Mouse (Mus musculus) neural tube, embryonic 13.5 days (tissue): ENCODE measurements around the gene Morn1. TPM values are rescaled to one million over a fixed set of nuclear protein-coding genes. Genes with fewer than 3 reads are reported as not detected.

Experiments
- ATAC-seq: fragments of 200-750 bp; cut with Nextera tagmentation; 2 replicates; pipeline ENCODE4 v1.8.0; 2017; ENCODE audit warnings: low read depth, mild to moderate bottlenecking, moderate TSS enrichment, moderate library complexity
- H3K27ac ChIP-seq: fragments of 300-500 bp; sonication (generic); replicated peaks from 2 replicates; pipeline ENCODE4 v1.5.1; 2015; ENCODE audit warnings: moderate library complexity, mild to moderate bottlenecking, inconsistent platforms
- H3K27me3 ChIP-seq: fragments of 300-500 bp; sonication (generic); 2 replicates; pipeline ENCODE4 v1.6.1; 2015; ENCODE audit warnings: mild to moderate bottlenecking, inconsistent platforms
- H3K36me3 ChIP-seq: fragments of 300-500 bp; sonication (generic); 2 replicates; pipeline ENCODE4 v1.6.1; 2015; ENCODE audit warnings: mild to moderate bottlenecking, inconsistent platforms
- H3K4me1 ChIP-seq: fragments of 300-500 bp; sonication (generic); replicated peaks from 2 replicates; pipeline ENCODE4 v1.6.1; 2015; ENCODE audit warnings: inconsistent platforms
- H3K4me2 ChIP-seq: fragments of 300-500 bp; sonication (generic); 2 replicates; pipeline ENCODE4 v1.6.1; 2015; ENCODE audit warnings: inconsistent platforms, mild to moderate bottlenecking, moderate library complexity
- H3K4me3 ChIP-seq: fragments of 300-500 bp; sonication (generic); 2 replicates; pipeline ENCODE4 v1.5.1; 2015; ENCODE audit warnings: mild to moderate bottlenecking, inconsistent platforms
- H3K9ac ChIP-seq: fragments of 300-500 bp; sonication (generic); 2 replicates; pipeline ENCODE4 v1.6.1; 2015; ENCODE audit warnings: moderate library complexity, mild to moderate bottlenecking, inconsistent platforms
- H3K9me3 ChIP-seq: fragments of 300-500 bp; sonication (generic); 2 replicates; pipeline ENCODE4 v1.6.1; 2016; ENCODE audit warnings: inconsistent platforms
- WGBS: fragments of 180-500 bp; shearing (Covaris S2); methylation state at CpG from one replicate; pipeline ENCODE4 v1.1.7; 2015; 5-methylcytosine and 5-hydroxymethylcytosine counted together
- polyA plus RNA-seq: library from polyadenylated mRNA; unstranded; fragments of >200 nt; fragmentation: Nextera tagmentation; extraction: Ambion mirVana; gene quantifications from 2 replicates; pipeline ENCODE4 v1.2.1, GENCODE M21; 2015

Gene Morn1
- polyA plus RNA-seq, 1 experiment from 2014 or later: 5.7 TPM

- Histone ChIP-seq H3K36me3 (peaks cover 42% of the 10 kb centered on the region), H3K4me1 (peaks cover 43% of the 10 kb centered on the region), H3K27me3 (no peaks in the 10 kb centered on the region), H3K9ac (no peak overlapping the region), H3K9me3 (no peaks in the 10 kb centered on the region), H3K4me3 (no peak overlapping the region), H3K27ac (no peak overlapping the region), H3K4me2 (no peak overlapping the region)
- WGBS: 90% methylated on average over 4 of the region's 4 CpGs
- ATAC-seq: no peak
These were observed 2.8 kb upstream of the Morn1 start for GRCm38 (mm10) chr4:155083553-155083952.

GRCm38 (mm10) chr4:155084351-155084750 lies 2.0 kb upstream of the Morn1 start:
- Histone ChIP-seq H3K27ac (no peak overlapping the region), H3K4me1 (peaks cover 43% of the 10 kb centered on the region), H3K4me3 (peak overlapping the region; percentile 94; the same call in 1 of the 2 replicates), H3K27me3 (no peaks in the 10 kb centered on the region), H3K36me3 (peaks cover 36% of the 10 kb centered on the region), H3K9ac (0 out of 2 replicates have a peak overlapping the region, but pooled peaks have one; percentile 96), H3K9me3 (no peaks in the 10 kb centered on the region), H3K4me2 (peak overlapping the region; percentile 95)
- 91% methylated on average over 7 of the region's 7 CpGs for WGBS
- ATAC-seq: no peak

GRCm38 (mm10) chr4:155085206-155086107 lies 920 bp upstream of the Morn1 start:
- Histone ChIP-seq H3K27me3 (no peaks in the 10 kb centered on the region), H3K36me3 (peaks cover 25% of the 10 kb centered on the region), H3K9ac (peak overlapping the region; percentile 96), H3K9me3 (no peaks in the 10 kb centered on the region), H3K27ac (peak overlapping the region; percentile 94), H3K4me1 (peaks cover 43% of the 10 kb centered on the region), H3K4me3 (peak overlapping the region; percentile 94), H3K4me2 (peak overlapping the region; percentile 95)
- 9% methylated on average over 30 of the region's 35 CpGs for WGBS
- 0 out of 2 replicates have a peak, but pooled peaks have one; percentile 6 for ATAC-seq

- ATAC-seq: no peak
- WGBS: 88% methylated on average over 5 of the region's 5 CpGs
- Histone ChIP-seq H3K4me3 (no peak overlapping the region), H3K4me2 (no peak overlapping the region), H3K9ac (no peak overlapping the region), H3K4me1 (peaks cover 27% of the 10 kb centered on the region), H3K9me3 (no peaks in the 10 kb centered on the region), H3K27me3 (no peaks in the 10 kb centered on the region), H3K27ac (no peak overlapping the region), H3K36me3 (no peaks in the 10 kb centered on the region)
These were observed 2.9 kb downstream of the Morn1 start for GRCm38 (mm10) chr4:155089241-155089640.

GRCm38 (mm10) chr4:155090147-155090546 lies 3.8 kb downstream of the Morn1 start:
- no peaks in the 10 kb centered on the region for H3K9me3 ChIP-seq
- no peak overlapping the region for H3K27ac ChIP-seq
- no peaks in the 10 kb centered on the region for H3K36me3 ChIP-seq
- peaks cover 18% of the 10 kb centered on the region for H3K4me1 ChIP-seq
- no peak overlapping the region for H3K4me2 ChIP-seq
- H3K27me3 ChIP-seq: no peaks in the 10 kb centered on the region
- ATAC-seq: no peak
- no peak overlapping the region for H3K4me3 ChIP-seq
- H3K9ac ChIP-seq: no peak overlapping the region
- 93% methylated on average over 4 of the region's 4 CpGs for WGBS

GRCm38 (mm10) chr4:155090688-155091449 lies 4.5 kb downstream of the Morn1 start:
- Histone ChIP-seq H3K9ac (no peak overlapping the region), H3K36me3 (no peaks in the 10 kb centered on the region), H3K4me1 (peaks cover 17% of the 10 kb centered on the region), H3K27me3 (no peaks in the 10 kb centered on the region), H3K9me3 (no peaks in the 10 kb centered on the region), H3K27ac (no peak overlapping the region), H3K4me2 (no peak overlapping the region), H3K4me3 (no peak overlapping the region)
- 93% methylated on average over 13 of the region's 13 CpGs for WGBS
- ATAC-seq: no peak

GRCm38 (mm10) chr4:155092718-155093430 lies 6.5 kb downstream of the Morn1 start:
- WGBS: 94% methylated on average over 19 of the region's 19 CpGs
- H3K4me1 ChIP-seq: peaks cover 4% of the 10 kb centered on the region
- no peak overlapping the region for H3K27ac ChIP-seq
- no peak overlapping the region for H3K4me3 ChIP-seq
- ATAC-seq: no peak
- no peak overlapping the region for H3K9ac ChIP-seq
- H3K4me2 ChIP-seq: no peak overlapping the region
- H3K9me3 ChIP-seq: no peaks in the 10 kb centered on the region
- H3K27me3 ChIP-seq: no peaks in the 10 kb centered on the region
- no peaks in the 10 kb centered on the region for H3K36me3 ChIP-seq

- Histone ChIP-seq H3K9ac (no peak overlapping the region), H3K27ac (no peak overlapping the region)
These were observed 7.2 kb downstream of the Morn1 start for GRCm38 (mm10) chr4:155093431-155094149.

GRCm38 (mm10) chr4:155094565-155094964 lies 8.2 kb downstream of the Morn1 start:
- Histone ChIP-seq H3K27me3 (no peaks in the 10 kb centered on the region), H3K9me3 (no peaks in the 10 kb centered on the region), H3K4me1 (peaks cover 4% of the 10 kb centered on the region), H3K9ac (no peak overlapping the region), H3K4me2 (no peak overlapping the region), H3K27ac (no peak overlapping the region), H3K4me3 (no peak overlapping the region), H3K36me3 (no peaks in the 10 kb centered on the region)
- 75% methylated on average over 3 of the region's 3 CpGs for WGBS
- 0 out of 2 replicates have a peak, but pooled peaks have one; percentile 54 for ATAC-seq

More at GRCm38 (mm10) chr4:155093431-155094149, 7.2 kb downstream of the Morn1 start:
- no peaks in the 10 kb centered on the region for H3K27me3 ChIP-seq
- no peaks in the 10 kb centered on the region for H3K36me3 ChIP-seq
- ATAC-seq: no peak
- H3K4me2 ChIP-seq: no peak overlapping the region
- no peak overlapping the region for H3K4me3 ChIP-seq
- WGBS: 82% methylated on average over 7 of the region's 7 CpGs
- H3K4me1 ChIP-seq: peaks cover 4% of the 10 kb centered on the region
- no peaks in the 10 kb centered on the region for H3K9me3 ChIP-seq

- H3K36me3 ChIP-seq: no peaks in the 10 kb centered on the region
- no peak overlapping the region for H3K4me3 ChIP-seq
- H3K4me2 ChIP-seq: no peak overlapping the region
- ATAC-seq: peak; percentile 85
- 29% methylated on average over 8 of the region's 8 CpGs for WGBS
- no peaks in the 10 kb centered on the region for H3K27me3 ChIP-seq
- H3K9me3 ChIP-seq: no peaks in the 10 kb centered on the region
- no peak overlapping the region for H3K27ac ChIP-seq
- H3K9ac ChIP-seq: no peak overlapping the region; the same call in 1 of the 2 replicates
- H3K4me1 ChIP-seq: peaks cover 4% of the 10 kb centered on the region
These were observed 9.0 kb downstream of the Morn1 start for GRCm38 (mm10) chr4:155095238-155095900.

- Histone ChIP-seq H3K4me2 (no peak overlapping the region), H3K27me3 (no peaks in the 10 kb centered on the region), H3K9ac (no peak overlapping the region), H3K4me3 (no peak overlapping the region), H3K4me1 (peaks cover 4% of the 10 kb centered on the region), H3K9me3 (no peaks in the 10 kb centered on the region), H3K36me3 (no peaks in the 10 kb centered on the region), H3K27ac (no peak overlapping the region)
- 84% methylated on average over 8 of the region's 8 CpGs for WGBS
- no peak for ATAC-seq
These were observed 9.6 kb downstream of the Morn1 start for GRCm38 (mm10) chr4:155095967-155096366.
